Mouse (Mus musculus) heart, postnatal 14 days (tissue): Measurements from ENCODE around the gene Lclat1. TPM values are rescaled to one million over a fixed set of nuclear protein-coding genes. Genes with fewer than 3 reads are reported as not detected.
"Not testable (repeated sequence)": the region's sequence is repeated elsewhere in the genome, so short reads cannot be mapped to it uniquely, and the experiment has no call there.

Experiments
- DNase-seq, 2 experiments: peaks; one replicate each; pipeline ENCODE4 v3.0.0; 2021 to 2022
- intact Hi-C: fragments of 180-260 bp; cut with DNase I; formaldehyde crosslinking; loops from one replicate; pipeline ENCODE4 v1.15.1; 2025
- total RNA-seq, 2 experiments: library from RNA; stranded (reverse); gene quantifications; 2 replicates each; pipeline ENCODE4 v1.2.3; 2021

The Lclat1 gene
- total RNA-seq, 2 experiments from 2014 or later, result 103 to 126 TPM

- intact Hi-C loops, result no loop called here
- DNase-seq, result no peak
Observed at GRCm38 (mm10) chr17:73255801-73256200, 148.0 kb downstream of the Lclat1 start.

GRCm38 (mm10) chr17:73258620-73259019 lies 150.8 kb downstream of the Lclat1 start:
- no peak for DNase-seq
- intact Hi-C loops, result no loop called here

- DNase-seq, intact Hi-C loops: not testable (repeated sequence)
Observed at GRCm38 (mm10) chr17:73259258-73259657, 151.5 kb downstream of the Lclat1 start.

- DNase-seq, result no peak
- intact Hi-C loops, result no loop called here
Observed at GRCm38 (mm10) chr17:73262558-73262957, 154.8 kb downstream of the Lclat1 start.

- intact Hi-C loops, result no loop called here
- no peak for DNase-seq
Observed at GRCm38 (mm10) chr17:73263077-73263501, 155.3 kb downstream of the Lclat1 start.

GRCm38 (mm10) chr17:73270871-73271796 lies 163.3 kb downstream of the Lclat1 start:
- intact Hi-C loops, result no loop called here
- no peak for DNase-seq

- DNase-seq, result no peak
- intact Hi-C loops, result no loop called here
Observed at GRCm38 (mm10) chr17:73271797-73272600, 164.2 kb downstream of the Lclat1 start.

- DNase-seq, result no peak
- intact Hi-C loops, result no loop called here
Observed at GRCm38 (mm10) chr17:73273809-73274208, 166.0 kb downstream of the Lclat1 start.

- no peak for DNase-seq
- intact Hi-C loops, result no loop called here
Observed at GRCm38 (mm10) chr17:73275066-73275465, 167.3 kb downstream of the Lclat1 start.

GRCm38 (mm10) chr17:73277770-73278169 lies 170.0 kb downstream of the Lclat1 start:
- intact Hi-C loops, result no loop called here
- no peak for DNase-seq

- DNase-seq, intact Hi-C loops: not testable (repeated sequence)
Observed at GRCm38 (mm10) chr17:73282702-73283101, 174.9 kb downstream of the Lclat1 start.

GRCm38 (mm10) chr17:73284301-73284700 lies 176.5 kb downstream of the Lclat1 start:
- no peak for DNase-seq
- intact Hi-C loops, result no loop called here

Other genes with a start within 250 kb of the Lclat1 start
- gene Lbh, start 189.7 kb upstream of the Lclat1 start, total RNA-seq, result 100 to 1,000 TPM; 318 to 323 TPM